Mouse (Mus musculus) MEL (cell line): ENCODE data around the gene Fcrl6. TPM values are rescaled to one million over a fixed set of nuclear protein-coding genes. Genes with fewer than 3 reads are reported as not detected.

Experiments
- DNase-seq: peaks from one replicate; pipeline ENCODE4 v3.0.0; 2011; ENCODE audit warnings: low read depth, low spot score
- H3K27ac ChIP-seq: 2 replicates; pipeline ENCODE4 v1.5.1; 2012; ENCODE audit warnings: low read depth, mild to moderate bottlenecking, control low read depth, low read length, moderate library complexity; ENCODE audit not compliant: control insufficient read depth
- H3K27me3 ChIP-seq, 2 experiments: fragments of 150-350 bp in 1 of 2; sonication (generic) in 1 of 2; 2 replicates each; pipeline ENCODE4 v1.6.1; 2012; ENCODE audit warnings: low read length in 2 of 2, mild to moderate bottlenecking in 2 of 2, improper control_type of control experiment in 1 of 2, moderate library complexity in 1 of 2; ENCODE audit not compliant: insufficient read depth in 2 of 2, control insufficient read depth in 1 of 2
- H3K36me3 ChIP-seq, 2 experiments: 2 replicates each; pipeline ENCODE4 v1.6.1; 2012 to 2014; ENCODE audit warnings: low read length in 2 of 2, improper control_type of control experiment in 1 of 2, inconsistent platforms in 1 of 2, mild to moderate bottlenecking in 1 of 2; ENCODE audit not compliant: insufficient read depth in 2 of 2, control insufficient read depth in 1 of 2
- H3K4me1 ChIP-seq, 2 experiments: fragments of 150-350 bp in 1 of 2; sonication (generic) in 1 of 2; 2 replicates each; pipeline ENCODE4 v1.6.1; 2012; ENCODE audit warnings: low read length in 2 of 2, improper control_type of control experiment in 1 of 2, mild to moderate bottlenecking in 1 of 2; ENCODE audit not compliant: insufficient read depth in 2 of 2, control insufficient read depth in 1 of 2
- H3K4me3 ChIP-seq, 2 experiments: fragments of 150-350 bp in 1 of 2; sonication (generic) in 1 of 2; 2 replicates each; pipeline ENCODE4 v1.5.1; 2012; ENCODE audit warnings: low read depth in 2 of 2, low read length in 2 of 2, mild to moderate bottlenecking in 2 of 2, moderate library complexity in 2 of 2, control low read depth in 1 of 2, improper control_type of control experiment in 1 of 2; ENCODE audit not compliant: control insufficient read depth in 1 of 2, insufficient read depth in 1 of 2
- H3K79me2 ChIP-seq: 2 replicates; pipeline ENCODE4 v1.6.1; 2012; ENCODE audit warnings: mild to moderate bottlenecking, low read length, moderate library complexity; ENCODE audit not compliant: control insufficient read depth, poor library complexity, insufficient read depth
- H3K9ac ChIP-seq: 2 replicates; pipeline ENCODE4 v1.6.1; 2012; ENCODE audit warnings: low read depth, mild to moderate bottlenecking, control low read depth, low read length, moderate library complexity; ENCODE audit not compliant: control insufficient read depth, poor library complexity, severe bottlenecking
- H3K9me3 ChIP-seq: fragments of 150-350 bp; sonication (generic); replicated peaks from 2 replicates; pipeline ENCODE4 v1.6.1; 2012; ENCODE audit warnings: mild to moderate bottlenecking, low read length, improper control_type of control experiment, moderate library complexity; ENCODE audit not compliant: insufficient read depth
- CHD1 ChIP-seq: IDR thresholded peaks from 2 replicates; pipeline ENCODE4 v1.6.1; 2012; ENCODE audit warnings: low read depth, mild to moderate bottlenecking, inconsistent platforms, low read length, improper control_type of control experiment
- E2F4 ChIP-seq: IDR thresholded peaks from 2 replicates; pipeline ENCODE4 v1.6.1; 2011; ENCODE audit warnings: low read depth, low read length, improper control_type of control experiment, borderline replicate concordance
- EP300 ChIP-seq, 2 experiments: IDR thresholded peaks; 2 replicates each; pipeline ENCODE4 v1.6.1; 2011; ENCODE audit warnings: improper control_type of control experiment in 2 of 2, low read length in 2 of 2, low read depth in 1 of 2, mild to moderate bottlenecking in 1 of 2
- GATA1 ChIP-seq: IDR thresholded peaks from 2 replicates; pipeline ENCODE4 v1.6.1; 2011; ENCODE audit warnings: low read depth, low read length, improper control_type of control experiment
- MAFK ChIP-seq: IDR thresholded peaks from 2 replicates; pipeline ENCODE4 v1.6.1; 2011; ENCODE audit warnings: low read depth, mild to moderate bottlenecking, low read length, improper control_type of control experiment, borderline replicate concordance
- MAX ChIP-seq: IDR thresholded peaks from 2 replicates; pipeline ENCODE4 v1.6.1; 2011; ENCODE audit warnings: low read length, improper control_type of control experiment
- MAZ ChIP-seq: IDR thresholded peaks from 2 replicates; pipeline ENCODE4 v1.6.1; 2012; ENCODE audit warnings: low read depth, mild to moderate bottlenecking, inconsistent platforms, low read length, improper control_type of control experiment
- MEF2A ChIP-seq: IDR thresholded peaks from 2 replicates; pipeline ENCODE4 v1.6.1; 2014; ENCODE audit warnings: low read depth, mild to moderate bottlenecking, inconsistent platforms, low read length, improper control_type of control experiment; ENCODE audit not compliant: poor library complexity, insufficient replicate concordance, severe bottlenecking; ENCODE audit errors: extremely low read depth
- MXI1 ChIP-seq: IDR thresholded peaks from 2 replicates; pipeline ENCODE4 v1.6.1; 2011; ENCODE audit warnings: mild to moderate bottlenecking, low read depth, low read length, improper control_type of control experiment
- MYB ChIP-seq: IDR thresholded peaks from 2 replicates; pipeline ENCODE4 v1.6.1; 2011; ENCODE audit warnings: mild to moderate bottlenecking, low read depth, low read length, improper control_type of control experiment
- MYC ChIP-seq: IDR thresholded peaks from 2 replicates; pipeline ENCODE4 v1.6.1; 2011; ENCODE audit warnings: low read depth, mild to moderate bottlenecking, low read length, improper control_type of control experiment, moderate library complexity
- POLR2A ChIP-seq, 2 experiments: IDR thresholded peaks; 2 replicates each; pipeline ENCODE4 v1.6.1; 2011 to 2012; ENCODE audit warnings: low read length in 2 of 2, mild to moderate bottlenecking in 2 of 2, control low read depth in 1 of 2, improper control_type of control experiment in 1 of 2, low read depth in 1 of 2, moderate library complexity in 1 of 2; ENCODE audit not compliant: control insufficient read depth in 1 of 2, insufficient read depth in 1 of 2, poor library complexity in 1 of 2
- POLR2AphosphoS5 ChIP-seq: IDR thresholded peaks from 2 replicates; pipeline ENCODE4 v1.6.1; 2012; ENCODE audit warnings: low read depth, borderline replicate concordance, mild to moderate bottlenecking, inconsistent platforms, low read length, moderate library complexity, mixed read lengths
- RCOR1 ChIP-seq: IDR thresholded peaks from 2 replicates; pipeline ENCODE4 v1.6.1; 2012; ENCODE audit warnings: low read depth, mild to moderate bottlenecking, inconsistent platforms, low read length, improper control_type of control experiment
- SIN3A ChIP-seq: IDR thresholded peaks from 2 replicates; pipeline ENCODE4 v1.6.1; 2012; ENCODE audit warnings: low read length, improper control_type of control experiment, inconsistent platforms
- TCF12 ChIP-seq: IDR thresholded peaks from 2 replicates; pipeline ENCODE4 v1.6.1; 2014; ENCODE audit warnings: low read depth, mild to moderate bottlenecking, inconsistent platforms, low read length, improper control_type of control experiment, moderate library complexity
- UBTF ChIP-seq: IDR thresholded peaks from 2 replicates; pipeline ENCODE4 v1.6.1; 2012; ENCODE audit warnings: low read depth, mild to moderate bottlenecking, inconsistent platforms, low read length, improper control_type of control experiment, moderate library complexity, borderline replicate concordance; ENCODE audit not compliant: insufficient read depth
- ZC3H11A ChIP-seq: IDR thresholded peaks from 2 replicates; pipeline ENCODE4 v1.6.1; 2012; ENCODE audit warnings: low read depth, mild to moderate bottlenecking, inconsistent platforms, low read length, improper control_type of control experiment
- ZKSCAN1 ChIP-seq: IDR thresholded peaks from 2 replicates; pipeline ENCODE4 v1.6.1; 2012; ENCODE audit warnings: low read depth, mild to moderate bottlenecking, inconsistent platforms, low read length, improper control_type of control experiment, moderate library complexity
- polyA plus RNA-seq, 2 experiments: library from polyadenylated mRNA; stranded (reverse) in 1 of 2; unstranded in 1 of 2; fragments of >175 nt in 1 of 2; fragments of >200 nt in 1 of 2; gene quantifications; 2 replicates each; pipeline versions ENCODE4 v1.2.1 to v1.2.4; 2012; ENCODE audit warnings: low replicate concordance in 2 of 2, low read depth in 1 of 2; ENCODE audit not compliant: insufficient read length in 2 of 2, insufficient read depth in 1 of 2, missing spikeins in 1 of 2
- total RNA-seq: library from RNA; depleted of rRNA; stranded (reverse); fragments of 300-350 nt; gene quantifications from 2 replicates; pipeline ENCODE4 v1.2.3, GENCODE M21; 2012

Fcrl6 gene
- total and polyA plus RNA-seq, 3 experiments, result not detected

GRCm38 (mm10) chr1:172594495-172594894, 7.9 kb downstream of the Fcrl6 start (continued):
- no peak for TF ChIP-seq RCOR1

GRCm38 (mm10) chr1:172593956-172594355, 8.4 kb downstream of the Fcrl6 start:
- TF ChIP-seq EP300 (IDR thresholded peaks at IDR 0.05; ENCODE audit: low read depth in 1 of 2, low read length in 2 of 2) (no peak), ZC3H11A (no peak), POLR2AphosphoS5 (no peak)
- Histone ChIP-seq H3K9ac (no peak overlapping the region), H3K9me3 (no peaks in the 10 kb centered on the region), H3K4me1 (no peaks in the 10 kb centered on the region), H3K79me2 (no peaks in the 10 kb centered on the region), H3K27ac (no peak overlapping the region), H3K4me3 (no peak overlapping the region), H3K36me3 (no peaks in the 10 kb centered on the region), H3K27me3 (peaks cover 0 to 5% of the 10 kb centered on the region in 2 experiments; a peak in 2 of 4 replicates)
- DNase-seq, result no peak

GRCm38 (mm10) chr1:172593321-172593720, 9.0 kb downstream of the Fcrl6 start:
- no peak for TF ChIP-seq CHD1
- TF ChIP-seq MEF2A, result no peak
- no peak for TF ChIP-seq ZKSCAN1
- no peak for TF ChIP-seq MYC
- no peak for TF ChIP-seq MXI1
- TF ChIP-seq MAX, result no peak
- no peak for TF ChIP-seq MAZ
- TF ChIP-seq POLR2A (IDR thresholded peaks at IDR 0.05; ENCODE audit: control insufficient read depth in 1 of 2, insufficient read depth in 1 of 2, low read depth in 1 of 2, low read length in 2 of 2, poor library complexity in 1 of 2), result no peak
- TF ChIP-seq MAFK, result no peak
- TF ChIP-seq MYB, result no peak
- TF ChIP-seq UBTF, result no peak
- TF ChIP-seq GATA1, result no peak
- no peak for TF ChIP-seq SIN3A
- TF ChIP-seq TCF12, result no peak
- TF ChIP-seq E2F4, result no peak
- TF ChIP-seq ZC3H11A, result no peak
- Histone ChIP-seq H3K27ac (no peak overlapping the region), H3K4me3 (no peak overlapping the region), H3K9me3 (no peaks in the 10 kb centered on the region), H3K36me3 (no peaks in the 10 kb centered on the region), H3K79me2 (no peaks in the 10 kb centered on the region), H3K27me3 (peaks cover 0 to 5% of the 10 kb centered on the region in 2 experiments; a peak in 2 of 4 replicates), H3K4me1 (no peaks in the 10 kb centered on the region), H3K9ac (no peak overlapping the region)
- no peak for DNase-seq
